8 mouse cellular contexts compared by ENCODE assay signal in genomic region chr6:113344321-113344720, GRCm38 (mm10). TPM values are rescaled to one million over a fixed set of nuclear protein-coding genes. Genes with fewer than 3 reads are reported as not detected.
DNase-seq lines count a peak whose midpoint lies in the region; ATAC-seq lines count a peak whose summit lies in the region.

No protein-coding gene starts in this region.

- 67% methylated on average over 2 of the region's 2 CpGs for WGBS in forebrain, embryonic 11.5 days
- 50% methylated on average over 2 of the region's 2 CpGs for WGBS in midbrain, embryonic 14.5 days

- no peak for ATAC-seq in forebrain, embryonic 11.5 days (replicated peaks; ENCODE audit: low FRiP score)
- ATAC-seq in midbrain, embryonic 14.5 days (ENCODE audit: low FRiP score, low TSS enrichment), result no peak

- no peaks in the 10 kb centered on the region for H3K36me3 ChIP-seq in forebrain, embryonic 11.5 days (ENCODE audit: control insufficient read depth, insufficient read depth, low read length)
- peaks cover 13% of the 10 kb centered on the region for H3K36me3 ChIP-seq in midbrain, embryonic 14.5 days (ENCODE audit: control insufficient read depth, insufficient read depth, low read length)

- 0 out of 2 replicates have a peak overlapping the region, but pooled peaks have one; percentile 42 for H3K4me3 ChIP-seq in forebrain, embryonic 11.5 days (ENCODE audit: low read depth, low read length)
- H3K4me3 ChIP-seq in midbrain, embryonic 14.5 days (replicated peaks; ENCODE audit: low read depth, low read length), result no peak overlapping the region; the same call in 1 of the 2 replicates

- H3K4me2 ChIP-seq in forebrain, embryonic 11.5 days (ENCODE audit: low read depth, low read length, severe bottlenecking), result peak overlapping the region; percentile 64; the same call in 1 of the 2 replicates
- peak overlapping the region; percentile 82 for H3K4me2 ChIP-seq in midbrain, embryonic 14.5 days (ENCODE audit: low read length)

- intact Hi-C loops in heart, postnatal 14 days (cut with DNase I), result loop anchor here (5.0 kb wide), 1 partner anchor 33 kb away; the partner anchor contains the start of genes Arpc4 and Tada3

- no peaks in the 10 kb centered on the region for H3K9me3 ChIP-seq in forebrain, embryonic 11.5 days (ENCODE audit: control insufficient read depth, low read length)
- H3K9me3 ChIP-seq in midbrain, embryonic 14.5 days (ENCODE audit: control insufficient read depth, low read length), result no peaks in the 10 kb centered on the region

- H3K4me1 ChIP-seq in forebrain, embryonic 11.5 days (replicated peaks; ENCODE audit: control insufficient read depth, insufficient read depth, low read length), result peaks cover 6% of the 10 kb centered on the region; the same call in 1 of the 2 replicates
- H3K4me1 ChIP-seq in midbrain, embryonic 14.5 days (ENCODE audit: control insufficient read depth, insufficient read depth, low read length), result peaks cover 17% of the 10 kb centered on the region

- H3K9ac ChIP-seq in forebrain, embryonic 11.5 days (ENCODE audit: low read length), result peak overlapping the region; percentile 83; the same call in 1 of the 2 replicates
- H3K9ac ChIP-seq in midbrain, embryonic 14.5 days (replicated peaks; ENCODE audit: low read length), result no peak overlapping the region

- peak; percentile 75 for DNase-seq in urinary bladder, postnatal 14 days (ENCODE audit: low spot score)
- DNase-seq in urinary bladder, adult 2 months (ENCODE audit: low spot score), result no peak
- DNase-seq in forebrain, embryonic 11.5 days (ENCODE audit: low spot score), result no peak
- DNase-seq in heart, postnatal 14 days, result peak; percentile 83 to 84
- DNase-seq in kidney, postnatal 36 days, result peak; percentile 98
- peak; percentile 41 for DNase-seq in midbrain, embryonic 14.5 days
- DNase-seq in thymus, postnatal 4 days, result no peak
- DNase-seq in spleen, adult 18-20 months, result no peak

- H3K27ac ChIP-seq in forebrain, embryonic 11.5 days (ENCODE audit: low read depth, low read length), result no peak overlapping the region
- H3K27ac ChIP-seq in midbrain, embryonic 14.5 days (replicated peaks; ENCODE audit: low read depth, low read length), result no peak overlapping the region

- no peaks in the 10 kb centered on the region for H3K27me3 ChIP-seq in forebrain, embryonic 11.5 days (ENCODE audit: control insufficient read depth, insufficient read depth, low read length)
- no peaks in the 10 kb centered on the region for H3K27me3 ChIP-seq in midbrain, embryonic 14.5 days (ENCODE audit: control insufficient read depth, insufficient read depth, low read length)

RNA-seq across cellular contexts. Expression of gene Camk1, which starts 0.5 kb away (rescaled TPM):
- polyA plus RNA-seq in urinary bladder, adult 2 months (2012; rRNA removed), result 71.5 and 80.8 TPM in 2 replicates
- 47.8 and 52.5 TPM in 2 replicates for polyA plus RNA-seq in forebrain, embryonic 11.5 days (2014; fragmentation: Nextera tagmentation; extraction: Ambion mirVana)
- 10 to 100 TPM; 66.9 to 71.2 TPM for total RNA-seq in heart, postnatal 14 days (2021)
- polyA plus RNA-seq in midbrain, embryonic 14.5 days (2014; fragmentation: Nextera tagmentation; extraction: Ambion mirVana), result 101 and 108 TPM in 2 replicates

RNA-seq across cellular contexts. Expression of gene Ogg1, which starts 17.5 kb away (rescaled TPM):
- 16.3 and 19.1 TPM in 2 replicates for polyA plus RNA-seq in urinary bladder, adult 2 months (2012; rRNA removed)
- polyA plus RNA-seq in forebrain, embryonic 11.5 days (2014; fragmentation: Nextera tagmentation; extraction: Ambion mirVana), result 14.2 and 14.5 TPM in 2 replicates
- total RNA-seq in heart, postnatal 14 days (2021), result 1 to 10 TPM; 6.5 to 7.4 TPM
- 9.2 and 9.8 TPM in 2 replicates for polyA plus RNA-seq in midbrain, embryonic 14.5 days (2014; fragmentation: Nextera tagmentation; extraction: Ambion mirVana)

RNA-seq across cellular contexts. Expression of gene Tada3, which starts 33.4 kb away (rescaled TPM):
- 36.3 and 38.5 TPM in 2 replicates for polyA plus RNA-seq in urinary bladder, adult 2 months (2012; rRNA removed)
- 72.5 and 76.3 TPM in 2 replicates for polyA plus RNA-seq in forebrain, embryonic 11.5 days (2014; fragmentation: Nextera tagmentation; extraction: Ambion mirVana)
- 10 to 100 TPM; 19.7 to 22.2 TPM for total RNA-seq in heart, postnatal 14 days (2021)
- polyA plus RNA-seq in midbrain, embryonic 14.5 days (2014; fragmentation: Nextera tagmentation; extraction: Ambion mirVana), result 72.2 and 81.9 TPM in 2 replicates

RNA-seq across cellular contexts. Expression of gene Arpc4, which starts 33.6 kb away (rescaled TPM):
- polyA plus RNA-seq in urinary bladder, adult 2 months (2012; rRNA removed), result 116 TPM in 2 replicates
- polyA plus RNA-seq in forebrain, embryonic 11.5 days (2014; fragmentation: Nextera tagmentation; extraction: Ambion mirVana), result 180 and 182 TPM in 2 replicates
- total RNA-seq in heart, postnatal 14 days (2021), result 10 to 100 TPM; 78.0 to 99.5 TPM
- 234 and 394 TPM in 2 replicates for polyA plus RNA-seq in midbrain, embryonic 14.5 days (2014; fragmentation: Nextera tagmentation; extraction: Ambion mirVana)

RNA-seq across cellular contexts. Expression of gene Brpf1, which starts 37.4 kb away (rescaled TPM):
- polyA plus RNA-seq in urinary bladder, adult 2 months (2012; rRNA removed), result 18.3 and 19.7 TPM in 2 replicates
- 31.9 and 35.4 TPM in 2 replicates for polyA plus RNA-seq in forebrain, embryonic 11.5 days (2014; fragmentation: Nextera tagmentation; extraction: Ambion mirVana)
- 10 to 100 TPM; 18.0 to 18.1 TPM for total RNA-seq in heart, postnatal 14 days (2021)
- 15.6 and 22.8 TPM in 2 replicates for polyA plus RNA-seq in midbrain, embryonic 14.5 days (2014; fragmentation: Nextera tagmentation; extraction: Ambion mirVana)

Comparison
In these comparisons a context has a peak if more than half of its experiments do, and no peak if none do; other contexts are left out.
1. DNase-seq: peak in urinary bladder, postnatal 14 days (single experiment), heart, postnatal 14 days (2 of 2), kidney, postnatal 36 days (2 of 2) and midbrain, embryonic 14.5 days (single experiment); none in urinary bladder, adult 2 months (single experiment), forebrain, embryonic 11.5 days (single experiment), thymus, postnatal 4 days (single experiment) and spleen, adult 18-20 months (0 of 2).